Mouse (Mus musculus) monocyte, adult 2 months (primary cell): ENCODE results near the gene Arl8b.

Source experiments
- DNase-seq, 2 experiments: peaks; one replicate each; pipeline ENCODE4 v3.0.0; 2022; ENCODE audit warnings: low spot score in 2 of 2, low read depth in 1 of 2

Gene Arl8b

GRCm38 (mm10) chr6:108784056-108784455 lies 1.2 kb downstream of the Arl8b start:
- no peak for DNase-seq

GRCm38 (mm10) chr6:108784796-108785195 lies 1.9 kb downstream of the Arl8b start:
- no peak for DNase-seq

GRCm38 (mm10) chr6:108785551-108785950 lies 2.7 kb downstream of the Arl8b start:
- DNase-seq = no peak

GRCm38 (mm10) chr6:108791498-108791897 lies 8.6 kb downstream of the Arl8b start:
- no peak for DNase-seq

- DNase-seq = no peak
These were observed 13.0 kb downstream of the Arl8b start for GRCm38 (mm10) chr6:108795912-108796311.

GRCm38 (mm10) chr6:108796706-108797105 lies 13.8 kb downstream of the Arl8b start:
- no peak for DNase-seq

- DNase-seq = no peak
These were observed 22.3 kb downstream of the Arl8b start for GRCm38 (mm10) chr6:108805194-108805593.

GRCm38 (mm10) chr6:108805871-108806270 lies 23.0 kb downstream of the Arl8b start:
- DNase-seq = no peak

GRCm38 (mm10) chr6:108807446-108807845 lies 24.5 kb downstream of the Arl8b start:
- no peak for DNase-seq

GRCm38 (mm10) chr6:108808786-108809185 lies 25.9 kb downstream of the Arl8b start:
- DNase-seq = no peak

- no peak for DNase-seq
These were observed 27.3 kb downstream of the Arl8b start for GRCm38 (mm10) chr6:108810237-108810636.

GRCm38 (mm10) chr6:108812134-108812533 lies 29.2 kb downstream of the Arl8b start:
- no peak for DNase-seq

GRCm38 (mm10) chr6:108817510-108817909 lies 34.6 kb downstream of the Arl8b start:
- no peak for DNase-seq

GRCm38 (mm10) chr6:108824816-108825545 lies 42.1 kb downstream of the Arl8b start:
- DNase-seq = no peak

- DNase-seq = no peak
These were observed 43.2 kb downstream of the Arl8b start for GRCm38 (mm10) chr6:108826070-108826469.

- no peak for DNase-seq
These were observed 44.5 kb downstream of the Arl8b start for GRCm38 (mm10) chr6:108827336-108827920.

- peak; percentile 98 to 99 for DNase-seq
These were observed 45.5 kb downstream of the Arl8b start, which contains the start of gene Edem1 for GRCm38 (mm10) chr6:108828234-108828868. Gene Edem1, plus strand, starts transcription at chr6:108828641.

GRCm38 (mm10) chr6:108828872-108829271 lies 46.0 kb downstream of the Arl8b start:
- peak in 1 of 2 experiments; percentile 26 for DNase-seq

- DNase-seq = peak in 1 of 2 experiments; percentile 44
These were observed 46.8 kb downstream of the Arl8b start for GRCm38 (mm10) chr6:108829386-108830370.

- no peak for DNase-seq
These were observed 49.3 kb downstream of the Arl8b start for GRCm38 (mm10) chr6:108832170-108832569.

GRCm38 (mm10) chr6:108832989-108833388 lies 50.1 kb downstream of the Arl8b start:
- no peak for DNase-seq
